Mouse (Mus musculus) testis, adult 2 months (tissue): ENCODE measurements around the gene Fign.

Source experiments
- CTCF ChIP-seq: fragments of 200-500 bp; IDR thresholded peaks from 2 replicates; pipeline ENCODE4 v1.5.1; 2012; ENCODE audit warnings: low read depth, mild to moderate bottlenecking, inconsistent platforms, low read length, moderate library complexity; ENCODE audit not compliant: control insufficient read depth, insufficient read depth, insufficient replicate concordance
- POLR2A ChIP-seq: fragments of 200-500 bp; IDR thresholded peaks from 2 replicates; pipeline ENCODE4 v1.6.1; 2012; ENCODE audit warnings: low read depth, mild to moderate bottlenecking, inconsistent platforms, low read length, moderate library complexity; ENCODE audit not compliant: control insufficient read depth

DNA sequence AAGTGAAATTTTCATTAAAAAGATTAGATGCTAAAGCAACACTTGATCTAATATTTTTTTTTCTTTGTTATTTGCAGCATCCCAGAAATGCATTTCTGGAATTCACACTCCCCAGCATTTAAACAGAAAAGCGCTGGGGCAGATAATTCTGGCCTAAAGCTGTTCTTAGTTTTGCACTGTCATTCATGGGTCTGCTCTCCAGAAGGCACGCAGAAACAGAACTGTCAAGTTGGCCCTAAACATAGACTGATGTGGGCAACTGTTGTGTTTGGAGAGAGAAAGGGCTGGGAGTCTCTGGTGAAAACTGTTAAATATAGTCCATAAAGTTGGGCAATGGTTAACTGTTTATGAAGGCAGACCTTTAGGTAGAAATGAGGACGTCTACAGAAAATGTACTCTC is 62.4 kb downstream of the Fign start:
- no peak for TF ChIP-seq POLR2A
- TF ChIP-seq CTCF, result no peak
